Mouse (Mus musculus): Measurements from ENCODE around the gene Zfp775. TPM values are rescaled to one million over a fixed set of nuclear protein-coding genes. Genes with fewer than 3 reads are reported as not detected.

Gene Zfp775
- 7.5 and 9.3 TPM in 2 replicates for polyA plus RNA-seq (2015; fragmentation: Nextera tagmentation; extraction: Ambion mirVana)

DNA sequence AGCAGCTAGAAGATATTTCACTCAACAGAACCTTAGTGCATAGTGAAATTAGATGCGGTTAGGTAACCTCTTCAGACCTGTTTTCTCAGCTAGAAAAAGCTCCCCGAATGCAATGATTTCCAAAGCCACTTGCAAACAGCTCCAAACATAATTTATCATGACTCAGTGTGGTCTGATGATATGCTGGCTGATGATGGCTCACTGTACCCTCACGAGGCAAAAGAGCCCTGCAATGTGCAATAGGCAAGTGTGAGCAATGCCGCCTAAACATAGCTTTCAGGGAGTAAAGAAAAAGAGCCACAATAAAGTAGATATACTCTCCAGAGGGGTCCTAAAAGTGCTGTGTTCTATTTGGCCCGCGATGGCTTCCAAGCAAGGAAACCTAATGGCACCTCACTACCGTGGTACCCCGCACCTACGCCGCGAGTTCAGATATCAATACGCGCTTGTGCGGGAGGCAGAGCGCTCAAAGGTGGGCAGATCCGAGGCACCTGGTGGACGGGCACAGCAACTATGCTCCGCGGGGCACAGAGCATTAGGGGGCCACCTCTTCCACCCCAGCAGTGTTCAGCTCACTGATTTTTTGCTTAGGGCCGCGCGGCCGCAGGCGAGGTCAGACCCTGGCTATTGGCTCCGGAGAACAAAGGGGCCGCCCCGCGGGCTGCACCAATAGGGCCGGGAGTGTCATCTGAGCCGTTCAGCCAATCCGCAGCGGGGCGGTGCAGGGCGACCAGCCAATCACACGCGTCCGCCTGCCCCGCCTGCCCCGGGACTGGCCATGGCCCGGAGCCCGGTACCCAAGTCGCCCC is at the start of gene Zfp775:
Gene Zfp775 (plus strand): TSS at position 793 of the 809 bp plus-strand sequence.
- WGBS: 3% methylated on average over 42 of the region's 42 CpGs
- ATAC-seq (ENCODE audit: low FRiP score, low TSS enrichment): peak; percentile 99

DNA sequence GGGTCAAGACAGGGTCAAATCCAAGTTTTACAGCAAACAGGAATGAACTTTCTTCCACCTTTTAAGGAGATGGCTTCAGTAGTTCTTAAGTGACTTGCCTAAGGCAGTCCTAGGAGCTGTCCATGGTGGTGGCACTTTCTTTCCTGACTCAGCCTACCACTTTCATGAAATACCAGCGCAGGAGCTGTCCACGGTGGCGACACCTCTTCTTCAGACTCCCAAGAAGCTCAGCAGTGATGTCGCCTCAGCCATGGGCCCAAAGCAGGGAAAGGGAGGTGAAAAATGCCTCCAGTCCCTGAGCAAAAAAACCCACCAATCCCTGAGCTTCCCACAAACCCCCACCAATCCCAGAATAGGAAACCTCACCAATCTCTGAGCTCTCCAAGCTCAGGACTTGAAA is 48.9 kb upstream of the Zfp775 start:
- peaks cover 13% of the 10 kb centered on the region for H3K4me1 ChIP-seq (ENCODE audit: insufficient read depth, low read length)
- ATAC-seq (ENCODE audit: low FRiP score, low TSS enrichment): no peak
- H3K27me3 ChIP-seq (ENCODE audit: insufficient read depth, low read length): no peaks in the 10 kb centered on the region
- 64% methylated on average over 4 of the region's 4 CpGs for WGBS
- H3K4me2 ChIP-seq (replicated peaks; ENCODE audit: low read depth, low read length): no peak overlapping the region
- H3K9me3 ChIP-seq (ENCODE audit: low read length): no peaks in the 10 kb centered on the region
- no peak overlapping the region for H3K27ac ChIP-seq (ENCODE audit: low read length)
- H3K4me3 ChIP-seq (ENCODE audit: low read length): no peak overlapping the region
- no peak overlapping the region for H3K9ac ChIP-seq (replicated peaks; ENCODE audit: low read length)
- peaks cover 6% of the 10 kb centered on the region; the same call in 1 of the 2 replicates for H3K36me3 ChIP-seq (ENCODE audit: insufficient read depth, low read length)

More for the DNA sequence above, at the start of gene Zfp775:
- Histone ChIP-seq H3K4me1 (ENCODE audit: insufficient read depth, low read length) (peaks cover 15% of the 10 kb centered on the region), H3K4me2 (replicated peaks; ENCODE audit: low read depth, low read length) (peak within 1 kb of the TSS; percentile 79), H3K9ac (replicated peaks; ENCODE audit: low read length) (peak within 1 kb of the TSS; percentile 89), H3K27ac (ENCODE audit: low read length) (peak within 1 kb of the TSS; percentile 89), H3K27me3 (ENCODE audit: insufficient read depth, low read length) (no peaks in the 10 kb centered on the region), H3K9me3 (ENCODE audit: low read length) (peaks cover 17% of the 10 kb centered on the region), H3K4me3 (ENCODE audit: low read length) (peak within 1 kb of the TSS; percentile 87), H3K36me3 (ENCODE audit: insufficient read depth, low read length) (peaks cover 41% of the 10 kb centered on the region)

DNA sequence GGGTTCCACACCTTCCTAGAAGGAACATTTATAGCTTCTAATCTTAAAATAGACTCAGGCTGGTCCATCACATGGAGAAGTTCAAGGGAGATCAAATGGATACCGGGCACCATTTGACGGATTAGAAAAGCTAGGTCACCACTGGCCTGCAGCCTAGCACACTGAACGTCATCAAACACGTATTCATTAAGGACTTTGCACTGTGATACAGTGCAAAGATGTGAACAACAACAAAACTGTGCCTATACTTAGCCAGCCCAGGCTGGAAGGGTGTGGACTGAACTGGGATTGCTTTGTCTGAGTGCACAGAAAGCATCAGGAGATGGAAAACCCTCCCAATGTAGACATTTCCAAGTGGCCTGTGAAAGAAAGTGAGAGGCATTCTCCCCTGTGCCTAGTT is 48.0 kb upstream of the Zfp775 start:
- H3K4me1 ChIP-seq (ENCODE audit: insufficient read depth, low read length): peaks cover 13% of the 10 kb centered on the region
- no peak for ATAC-seq (ENCODE audit: low FRiP score, low TSS enrichment)
- peak overlapping the region; percentile 75 for H3K9ac ChIP-seq (replicated peaks; ENCODE audit: low read length)
- H3K27ac ChIP-seq (ENCODE audit: low read length): peak overlapping the region; percentile 100
- H3K27me3 ChIP-seq (ENCODE audit: insufficient read depth, low read length): no peaks in the 10 kb centered on the region
- H3K4me3 ChIP-seq (ENCODE audit: low read length): peak overlapping the region; percentile 65
- H3K36me3 ChIP-seq (ENCODE audit: insufficient read depth, low read length): peaks cover 6% of the 10 kb centered on the region; the same call in 1 of the 2 replicates
- WGBS: 83% methylated on average over 4 of the region's 4 CpGs
- no peaks in the 10 kb centered on the region for H3K9me3 ChIP-seq (ENCODE audit: low read length)
- peak overlapping the region; percentile 65 for H3K4me2 ChIP-seq (replicated peaks; ENCODE audit: low read depth, low read length)

DNA sequence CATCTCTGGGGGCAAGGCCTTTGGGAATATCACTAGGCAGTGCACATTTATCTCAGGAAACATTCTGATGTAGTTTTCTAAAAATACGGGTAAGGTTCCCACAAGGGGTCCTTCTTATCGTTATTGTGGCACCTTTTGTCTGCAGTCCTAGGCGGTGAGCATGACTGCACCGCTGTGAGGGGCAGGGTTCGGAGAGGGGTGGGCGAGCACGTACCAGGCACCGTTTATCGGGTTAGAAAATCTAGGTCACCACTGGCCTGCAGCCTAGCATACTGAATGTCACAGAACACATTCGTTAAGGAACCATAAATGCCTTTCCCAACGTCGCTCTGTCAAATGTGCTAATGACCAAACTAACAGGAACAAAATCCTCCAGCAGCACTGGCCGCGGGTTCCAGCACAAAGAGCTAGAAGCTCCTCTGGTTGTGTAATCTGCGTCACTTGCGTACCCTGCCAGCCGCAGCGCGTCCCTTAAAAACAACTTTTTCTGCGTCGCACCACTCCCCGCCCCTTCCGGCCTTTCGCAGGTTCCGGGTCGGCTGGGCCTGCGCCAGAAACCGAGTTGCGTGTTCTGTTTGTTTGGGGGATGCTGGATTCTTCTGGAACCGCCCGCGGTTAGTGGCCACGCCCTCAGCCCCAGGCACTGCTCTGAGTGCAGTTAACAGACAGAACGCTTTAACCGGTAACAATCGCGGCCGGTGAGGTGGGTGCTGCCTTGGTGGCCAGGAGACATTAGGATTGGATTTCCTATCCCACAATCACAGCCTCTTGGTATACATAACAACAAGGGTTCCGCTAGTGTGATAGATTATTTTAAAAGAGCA is 47.4 kb upstream of the Zfp775 start, which contains the start of gene Lrrc61:
Gene Lrrc61 (plus strand): TSS at position 517 of the 824 bp plus-strand sequence.
- Histone ChIP-seq H3K4me1 (ENCODE audit: insufficient read depth, low read length) (peaks cover 13% of the 10 kb centered on the region), H3K27me3 (ENCODE audit: insufficient read depth, low read length) (no peaks in the 10 kb centered on the region), H3K4me3 (ENCODE audit: low read length) (peak within 1 kb of the TSS; percentile 65), H3K9me3 (ENCODE audit: low read length) (no peaks in the 10 kb centered on the region), H3K36me3 (ENCODE audit: insufficient read depth, low read length) (peaks cover 6% of the 10 kb centered on the region; the same call in 1 of the 2 replicates), H3K27ac (ENCODE audit: low read length) (peak within 1 kb of the TSS; percentile 100), H3K4me2 (replicated peaks; ENCODE audit: low read depth, low read length) (peak within 1 kb of the TSS; percentile 65), H3K9ac (replicated peaks; ENCODE audit: low read length) (peak within 1 kb of the TSS; percentile 75)
- WGBS: under 1% methylated on average over 39 of the region's 39 CpGs
- peak; percentile 94 for ATAC-seq (ENCODE audit: low FRiP score, low TSS enrichment)

DNA sequence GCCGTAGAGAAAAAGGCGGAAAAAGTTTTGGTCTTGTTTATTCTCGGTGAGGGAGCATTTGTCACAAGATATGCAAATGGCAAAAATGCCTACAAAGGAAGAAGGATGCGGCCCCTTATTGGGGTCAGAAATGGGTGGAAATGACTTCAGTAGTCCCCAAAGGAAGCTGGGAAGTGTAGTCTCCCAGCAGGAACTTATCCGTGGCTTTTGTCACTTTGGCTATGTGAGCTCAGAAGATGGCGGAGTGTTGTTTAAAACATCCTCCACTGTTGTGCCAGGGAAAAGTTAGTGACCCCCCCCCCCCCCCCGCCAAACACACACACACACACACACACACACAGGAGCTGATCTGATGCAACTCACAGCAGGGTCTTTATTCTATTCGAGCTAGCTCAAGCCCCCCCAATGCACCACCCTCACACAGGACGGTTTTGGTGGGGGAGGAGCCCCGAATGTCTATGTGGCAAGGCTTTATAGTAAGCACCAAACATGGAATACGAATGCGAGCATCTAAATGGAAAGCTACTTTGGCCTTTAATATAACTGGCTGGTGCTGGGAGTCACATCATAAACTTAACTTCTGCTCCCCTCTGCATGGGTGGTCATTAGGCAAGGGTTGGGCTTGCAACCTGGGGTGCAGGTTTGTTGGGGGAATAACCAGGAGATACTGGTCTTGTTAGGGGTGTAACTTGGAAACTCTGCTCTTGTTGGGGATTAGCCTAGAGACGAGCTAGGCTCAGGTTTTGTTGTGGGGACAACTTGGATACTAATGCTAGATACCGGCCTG is 46.6 kb upstream of the Zfp775 start:
- H3K9ac ChIP-seq (replicated peaks; ENCODE audit: low read length): peak overlapping the region; percentile 75

DNA sequence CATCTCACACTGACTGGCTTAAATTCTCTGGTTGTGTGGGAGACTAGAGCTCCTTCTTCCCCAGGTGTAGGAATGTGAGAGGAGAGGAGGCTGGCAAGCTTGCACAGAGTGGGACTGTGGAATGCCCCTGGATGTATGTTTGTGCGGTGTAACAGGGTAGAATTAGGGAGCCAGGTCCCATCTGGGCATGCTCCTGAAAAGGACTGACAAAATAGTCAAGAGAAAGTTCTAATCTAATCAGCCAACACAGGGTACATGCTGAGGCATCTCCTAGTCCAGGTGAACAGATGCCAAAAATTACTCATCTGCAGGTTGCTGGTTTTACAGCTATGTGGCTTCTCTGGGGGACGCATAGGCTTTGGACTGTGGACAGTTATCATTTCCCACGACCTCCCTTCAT is 45.9 kb upstream of the Zfp775 start:
- peak overlapping the region; percentile 100 for H3K27ac ChIP-seq (ENCODE audit: low read length)
- peak overlapping the region; percentile 65 for H3K4me2 ChIP-seq (replicated peaks; ENCODE audit: low read depth, low read length)
- H3K9me3 ChIP-seq (ENCODE audit: low read length): no peaks in the 10 kb centered on the region
- no peak overlapping the region for H3K4me3 ChIP-seq (ENCODE audit: low read length)
- 90% methylated on average over 3 of the region's 3 CpGs for WGBS
- H3K27me3 ChIP-seq (ENCODE audit: insufficient read depth, low read length): no peaks in the 10 kb centered on the region
- H3K4me1 ChIP-seq (ENCODE audit: insufficient read depth, low read length): peaks cover 13% of the 10 kb centered on the region
- no peak overlapping the region for H3K9ac ChIP-seq (replicated peaks; ENCODE audit: low read length)
- peaks cover 6% of the 10 kb centered on the region; the same call in 1 of the 2 replicates for H3K36me3 ChIP-seq (ENCODE audit: insufficient read depth, low read length)
- ATAC-seq (ENCODE audit: low FRiP score, low TSS enrichment): no peak

More for the DNA sequence above, 46.6 kb upstream of the Zfp775 start:
- H3K9me3 ChIP-seq (ENCODE audit: low read length): no peaks in the 10 kb centered on the region
- H3K4me2 ChIP-seq (replicated peaks; ENCODE audit: low read depth, low read length): peak overlapping the region; percentile 65
- H3K27ac ChIP-seq (ENCODE audit: low read length): peak overlapping the region; percentile 100
- no peaks in the 10 kb centered on the region for H3K27me3 ChIP-seq (ENCODE audit: insufficient read depth, low read length)
- peak; percentile 88 for ATAC-seq (ENCODE audit: low FRiP score, low TSS enrichment)
- H3K36me3 ChIP-seq (ENCODE audit: insufficient read depth, low read length): peaks cover 6% of the 10 kb centered on the region; the same call in 1 of the 2 replicates
- peak overlapping the region; percentile 65 for H3K4me3 ChIP-seq (ENCODE audit: low read length)
- WGBS: 27% methylated on average over 14 of the region's 14 CpGs
- peaks cover 13% of the 10 kb centered on the region for H3K4me1 ChIP-seq (ENCODE audit: insufficient read depth, low read length)

DNA sequence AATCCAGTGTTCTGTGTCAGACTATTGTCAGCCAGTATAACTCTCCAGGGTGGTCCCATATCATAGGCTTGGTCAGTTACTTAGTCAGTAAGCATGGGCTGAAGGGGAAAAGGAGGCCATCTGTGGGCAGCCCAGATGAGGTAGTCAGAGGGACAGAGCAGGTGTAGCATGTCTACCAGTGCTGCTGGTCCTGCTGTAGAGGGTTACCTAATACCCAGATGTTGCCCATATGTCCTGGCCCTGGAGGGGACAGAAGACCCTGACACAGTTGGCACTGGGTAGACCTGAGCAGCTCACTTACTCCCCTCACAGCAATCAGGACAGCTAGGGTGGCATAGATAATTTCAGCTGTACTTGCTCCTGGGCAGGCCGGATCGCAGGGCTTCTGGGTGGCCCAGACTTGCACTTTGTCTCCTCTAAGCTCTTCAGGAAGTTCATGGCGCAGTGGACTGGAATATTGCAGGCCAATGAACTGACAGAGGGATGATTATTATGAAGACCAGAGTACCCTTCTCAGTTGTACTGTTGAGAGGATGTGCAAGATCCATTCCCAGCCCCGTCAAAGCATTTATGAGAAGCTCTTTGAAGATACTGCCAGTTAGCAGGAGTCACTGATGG is 36.1 kb upstream of the Zfp775 start:
- Histone ChIP-seq H3K27me3 (ENCODE audit: insufficient read depth, low read length) (no peaks in the 10 kb centered on the region), H3K4me2 (replicated peaks; ENCODE audit: low read depth, low read length) (no peak overlapping the region), H3K4me3 (ENCODE audit: low read length) (no peak overlapping the region), H3K36me3 (ENCODE audit: insufficient read depth, low read length) (no peaks in the 10 kb centered on the region), H3K9ac (replicated peaks; ENCODE audit: low read length) (no peak overlapping the region), H3K27ac (ENCODE audit: low read length) (no peak overlapping the region), H3K4me1 (ENCODE audit: insufficient read depth, low read length) (peaks cover 30% of the 10 kb centered on the region), H3K9me3 (ENCODE audit: low read length) (no peaks in the 10 kb centered on the region)
- WGBS: 80% methylated on average over 4 of the region's 4 CpGs
- no peak for ATAC-seq (ENCODE audit: low FRiP score, low TSS enrichment)

DNA sequence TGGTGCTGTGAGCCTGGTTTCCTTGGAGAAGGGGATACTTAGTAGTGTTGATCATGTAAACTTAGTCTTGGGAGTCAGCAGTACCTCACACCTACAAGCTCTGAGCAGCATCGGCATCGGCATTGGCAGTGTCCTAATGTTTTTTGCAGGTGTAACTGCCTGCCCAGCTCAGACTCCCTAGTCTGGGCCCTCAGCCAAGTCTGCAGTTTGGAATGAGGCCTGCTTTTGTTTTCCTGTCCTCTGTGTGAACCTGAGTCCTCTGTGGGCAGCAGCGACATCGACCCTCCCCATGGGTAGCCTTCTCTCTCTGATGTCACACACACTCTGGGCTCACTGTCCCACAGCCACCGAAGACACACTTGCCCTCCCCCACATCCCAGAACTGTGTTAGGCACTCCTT is 35.6 kb upstream of the Zfp775 start:
- no peak overlapping the region for H3K4me2 ChIP-seq (replicated peaks; ENCODE audit: low read depth, low read length)
- no peak overlapping the region for H3K4me3 ChIP-seq (ENCODE audit: low read length)
- peak; percentile 70 for ATAC-seq (ENCODE audit: low FRiP score, low TSS enrichment)
- H3K4me1 ChIP-seq (ENCODE audit: insufficient read depth, low read length): peaks cover 30% of the 10 kb centered on the region
- no peaks in the 10 kb centered on the region for H3K9me3 ChIP-seq (ENCODE audit: low read length)
- H3K36me3 ChIP-seq (ENCODE audit: insufficient read depth, low read length): no peaks in the 10 kb centered on the region
- no peak overlapping the region for H3K9ac ChIP-seq (replicated peaks; ENCODE audit: low read length)
- 16% methylated on average over 5 of the region's 5 CpGs for WGBS
- H3K27ac ChIP-seq (ENCODE audit: low read length): peak overlapping the region; percentile 48
- no peaks in the 10 kb centered on the region for H3K27me3 ChIP-seq (ENCODE audit: insufficient read depth, low read length)
